Mouse (Mus musculus): ENCODE data around the gene Uhrf1. TPM values are rescaled to one million over a fixed set of nuclear protein-coding genes. Genes with fewer than 3 reads are reported as not detected.

The Uhrf1 gene
- total and polyA plus RNA-seq, 3 experiments: 161 to 220 (median 184) TPM

- no peaks in the 10 kb centered on the region for H3K9me3 ChIP-seq (replicated peaks; ENCODE audit: low read length)
- no peak overlapping the region for H3K27ac ChIP-seq (ENCODE audit: insufficient read depth, low read depth)
- peak; percentile 65 for DNase-seq (ENCODE audit: extremely low read depth)
- peaks cover 0 to 23% of the 10 kb centered on the region in 2 experiments for H3K36me3 ChIP-seq (replicated peaks in 1 of 2; ENCODE audit: control insufficient read depth in 1 of 2, insufficient read depth in 1 of 2, low read length in 1 of 2)
- no peaks in the 10 kb centered on the region for H3K27me3 ChIP-seq (replicated peaks)
- H3K4me3 ChIP-seq (replicated peaks in 1 of 3; ENCODE audit: low read depth in 2 of 3, low read length in 2 of 3, poor library complexity in 1 of 3): no peak overlapping the region
- no peaks in the 10 kb centered on the region for H3K79me2 ChIP-seq (replicated peaks; ENCODE audit: control insufficient read depth, extremely low read depth, insufficient read depth, poor library complexity, severe bottlenecking)
- in situ Hi-C loops (cut with MboI; ENCODE audit: low pct_ligation_motif_present, low pct_unique_long_range_greater_than_20kb, low sequenced_read_pairs) (no loop called here), dilution Hi-C loops (cut with MboI; ENCODE audit: extremely low pct_ligation_motif_present, extremely low pct_unique_long_range_greater_than_20kb, low sequenced_read_pairs) (no loop called here)
- TF ChIP-seq ELF1 (IDR thresholded peaks at IDR 0.05; ENCODE audit: low read depth, low read length): peak; percentile 19; the same call in 1 of the 2 replicates
- TF ChIP-seq SMC3 (IDR thresholded peaks at IDR 0.05; ENCODE audit: low read depth, low read length): peak; percentile 72
- 0 out of 2 replicates have a peak, but pooled peaks have one; percentile 3 for TF ChIP-seq BHLHE40 (IDR thresholded peaks at IDR 0.05; ENCODE audit: low read depth, low read length)
- peak; percentile 34; the same call in 1 of the 2 replicates for TF ChIP-seq IRF4 (IDR thresholded peaks at IDR 0.05; ENCODE audit: low read depth, low read length)
- TF ChIP-seq E2F4 (IDR thresholded peaks at IDR 0.05; ENCODE audit: insufficient replicate concordance, low read depth, low read length): no peak
- TF ChIP-seq CTCF (conservative IDR thresholded peaks at IDR 0.05 in 1 of 2, IDR thresholded peaks at IDR 0.05 in 1 of 2; ENCODE audit: low read depth in 2 of 2, low read length in 2 of 2): peak; percentile 67 to 84
- peak; percentile 73 for TF ChIP-seq RAD21 (IDR thresholded peaks at IDR 0.05; ENCODE audit: low read depth, low read length)
- TF ChIP-seq ZNF384 (IDR thresholded peaks at IDR 0.05; ENCODE audit: low read depth, low read length): no peak
- 0 out of 2 replicates have a peak, but pooled peaks have one; percentile 31 for TF ChIP-seq MAZ (IDR thresholded peaks at IDR 0.05; ENCODE audit: low read depth, low read length)
- no peak overlapping the region for H3K9ac ChIP-seq (ENCODE audit: insufficient read depth, low read depth)
- H3K4me2 ChIP-seq (ENCODE audit: insufficient read depth, low read depth, poor library complexity, severe bottlenecking): no peak overlapping the region
- peaks cover 24 to 51% of the 10 kb centered on the region in 2 experiments for H3K4me1 ChIP-seq (ENCODE audit: control insufficient read depth in 1 of 2, insufficient read depth in 2 of 2)
Measured at GRCm38 (mm10) chr17:56337190-56337589, 34.1 kb downstream of the Uhrf1 start.

GRCm38 (mm10) chr17:56337791-56338190 lies 34.7 kb downstream of the Uhrf1 start:
- Histone ChIP-seq H3K9ac (ENCODE audit: insufficient read depth, low read depth) (no peak overlapping the region), H3K36me3 (replicated peaks in 1 of 2; ENCODE audit: control insufficient read depth in 1 of 2, insufficient read depth in 1 of 2, low read length in 1 of 2) (peaks cover 0 to 23% of the 10 kb centered on the region in 2 experiments), H3K27ac (ENCODE audit: insufficient read depth, low read depth) (no peak overlapping the region), H3K79me2 (replicated peaks; ENCODE audit: control insufficient read depth, extremely low read depth, insufficient read depth, poor library complexity, severe bottlenecking) (no peaks in the 10 kb centered on the region), H3K4me3 (replicated peaks in 1 of 3; ENCODE audit: low read depth in 2 of 3, low read length in 2 of 3, poor library complexity in 1 of 3) (no peak overlapping the region), H3K27me3 (replicated peaks) (no peaks in the 10 kb centered on the region), H3K9me3 (replicated peaks; ENCODE audit: low read length) (no peaks in the 10 kb centered on the region), H3K4me2 (ENCODE audit: insufficient read depth, low read depth, poor library complexity, severe bottlenecking) (no peak overlapping the region), H3K4me1 (ENCODE audit: control insufficient read depth in 1 of 2, insufficient read depth in 2 of 2) (peaks cover 24 to 51% of the 10 kb centered on the region in 2 experiments)
- dilution Hi-C loops (cut with MboI; ENCODE audit: extremely low pct_ligation_motif_present, extremely low pct_unique_long_range_greater_than_20kb, low sequenced_read_pairs) (no loop called here), in situ Hi-C loops (cut with MboI; ENCODE audit: low pct_ligation_motif_present, low pct_unique_long_range_greater_than_20kb, low sequenced_read_pairs) (no loop called here)
- TF ChIP-seq RAD21 (IDR thresholded peaks at IDR 0.05; ENCODE audit: low read depth, low read length) (no peak), CTCF (conservative IDR thresholded peaks at IDR 0.05 in 1 of 2, IDR thresholded peaks at IDR 0.05 in 1 of 2; ENCODE audit: low read depth in 2 of 2, low read length in 2 of 2) (peak in 1 of 2 experiments; percentile 17; a peak in 1 of 4 replicates), NRF1 (IDR thresholded peaks at IDR 0.05; ENCODE audit: low read depth, low read length) (no peak), MXI1 (IDR thresholded peaks at IDR 0.05; ENCODE audit: low read depth, low read length) (no peak), ELF1 (IDR thresholded peaks at IDR 0.05; ENCODE audit: low read depth, low read length) (no peak), MYC (IDR thresholded peaks at IDR 0.05; ENCODE audit: low read depth, low read length) (no peak)
- DNase-seq (ENCODE audit: extremely low read depth): peak; percentile 35

- Histone ChIP-seq H3K27ac (ENCODE audit: insufficient read depth, low read depth) (no peak overlapping the region), H3K36me3 (replicated peaks in 1 of 2; ENCODE audit: control insufficient read depth in 1 of 2, insufficient read depth in 1 of 2, low read length in 1 of 2) (peaks cover 0 to 23% of the 10 kb centered on the region in 2 experiments), H3K27me3 (replicated peaks) (no peaks in the 10 kb centered on the region), H3K9me3 (replicated peaks; ENCODE audit: low read length) (no peaks in the 10 kb centered on the region), H3K4me2 (ENCODE audit: insufficient read depth, low read depth, poor library complexity, severe bottlenecking) (no peak overlapping the region), H3K79me2 (replicated peaks; ENCODE audit: control insufficient read depth, extremely low read depth, insufficient read depth, poor library complexity, severe bottlenecking) (no peaks in the 10 kb centered on the region), H3K9ac (ENCODE audit: insufficient read depth, low read depth) (no peak overlapping the region), H3K4me3 (replicated peaks in 1 of 3; ENCODE audit: low read depth in 2 of 3, low read length in 2 of 3, poor library complexity in 1 of 3) (no peak overlapping the region), H3K4me1 (ENCODE audit: control insufficient read depth in 1 of 2, insufficient read depth in 2 of 2) (peaks cover 24 to 59% of the 10 kb centered on the region in 2 experiments)
- dilution Hi-C loops (cut with MboI; ENCODE audit: extremely low pct_ligation_motif_present, extremely low pct_unique_long_range_greater_than_20kb, low sequenced_read_pairs) (no loop called here), in situ Hi-C loops (cut with MboI; ENCODE audit: low pct_ligation_motif_present, low pct_unique_long_range_greater_than_20kb, low sequenced_read_pairs) (no loop called here)
- DNase-seq (ENCODE audit: extremely low read depth): peak; percentile 71
- TF ChIP-seq TBP (conservative IDR thresholded peaks at IDR 0.05; ENCODE audit: low read depth, low read length) (0 out of 2 replicates have a peak, but pooled peaks have one; percentile 21), BHLHE40 (IDR thresholded peaks at IDR 0.05; ENCODE audit: low read depth, low read length) (no peak), SMC3 (IDR thresholded peaks at IDR 0.05; ENCODE audit: low read depth, low read length) (peak; percentile 66), ZNF384 (IDR thresholded peaks at IDR 0.05; ENCODE audit: low read depth, low read length) (no peak), ELF1 (IDR thresholded peaks at IDR 0.05; ENCODE audit: low read depth, low read length) (no peak), RAD21 (IDR thresholded peaks at IDR 0.05; ENCODE audit: low read depth, low read length) (peak; percentile 19), MAX (IDR thresholded peaks at IDR 0.05; ENCODE audit: low read length) (peak; percentile 45; the same call in 1 of the 2 replicates), CTCF (conservative IDR thresholded peaks at IDR 0.05 in 1 of 2, IDR thresholded peaks at IDR 0.05 in 1 of 2; ENCODE audit: low read depth in 2 of 2, low read length in 2 of 2) (peak; percentile 63 to 74)
Measured at GRCm38 (mm10) chr17:56338909-56339308, 35.8 kb downstream of the Uhrf1 start.
